Mouse (Mus musculus) intestine, postnatal 0 days (tissue): Measurements from ENCODE around the gene Clec2e. TPM values are rescaled to one million over a fixed set of nuclear protein-coding genes. Genes with fewer than 3 reads are reported as not detected.

Source experiments
- ATAC-seq: fragments of 200-750 bp; cut with Nextera tagmentation; 2 replicates; pipeline ENCODE4 v1.8.0; 2017; ENCODE audit warnings: mild to moderate bottlenecking, moderate TSS enrichment, moderate library complexity
- H3K27ac ChIP-seq: fragments of 300-500 bp; sonication (generic); 2 replicates; pipeline ENCODE4 v1.5.1; 2014; ENCODE audit warnings: mild to moderate bottlenecking, low read depth, low read length, moderate library complexity
- H3K27me3 ChIP-seq: fragments of 300-500 bp; sonication (generic); replicated peaks from 2 replicates; pipeline ENCODE4 v1.6.1; 2014; ENCODE audit warnings: low read length, mixed read lengths; ENCODE audit not compliant: control insufficient read depth, insufficient read depth
- H3K36me3 ChIP-seq: fragments of 300-500 bp; sonication (generic); 2 replicates; pipeline ENCODE4 v1.6.1; 2014; ENCODE audit warnings: mild to moderate bottlenecking, moderate library complexity; ENCODE audit not compliant: control insufficient read depth, insufficient read depth
- H3K4me1 ChIP-seq: fragments of 300-500 bp; sonication (generic); replicated peaks from 2 replicates; pipeline ENCODE4 v1.6.1; 2014; ENCODE audit warnings: antibody characterized with exemption, low read length, mixed read lengths; ENCODE audit not compliant: control insufficient read depth, insufficient read depth
- H3K4me2 ChIP-seq: fragments of 300-500 bp; sonication (generic); replicated peaks from 2 replicates; pipeline ENCODE4 v1.6.1; 2014; ENCODE audit warnings: low read depth, mild to moderate bottlenecking, moderate library complexity
- H3K4me3 ChIP-seq: fragments of 300-500 bp; sonication (generic); 2 replicates; pipeline ENCODE4 v1.5.1; 2014; ENCODE audit warnings: low read depth, low read length
- H3K9ac ChIP-seq: fragments of 300-500 bp; sonication (generic); 2 replicates; pipeline ENCODE4 v1.6.1; 2014; ENCODE audit warnings: mild to moderate bottlenecking, low read depth, low read length
- H3K9me3 ChIP-seq: fragments of 300-500 bp; sonication (generic); 2 replicates; pipeline ENCODE4 v1.6.1; 2016; ENCODE audit warnings: mixed run types; ENCODE audit not compliant: control insufficient read depth
- CTCF ChIP-seq: sonication (generic); IDR thresholded peaks from 2 replicates; pipeline ENCODE4 v1.5.1; 2016; ENCODE audit warnings: low read depth, mild to moderate bottlenecking, control low read depth, antibody characterized with exemption, moderate library complexity
- WGBS: fragments of 180-500 bp; shearing (Covaris S2); extraction: QIAGEN DNeasy Blood & Tissue Kit; methylation state at CpG from one replicate; pipeline ENCODE4 v1.1.7; 2014; 5-methylcytosine and 5-hydroxymethylcytosine counted together
- polyA plus RNA-seq: library from polyadenylated mRNA; unstranded; fragments of >200 nt; fragmentation: Nextera tagmentation; extraction: Ambion mirVana; gene quantifications from 2 replicates; pipeline ENCODE4 v1.2.1, GENCODE M21; 2015

Gene Clec2e
- polyA plus RNA-seq, 1 experiment from 2014 or later, result 89.8 TPM

GRCm38 (mm10) chr6:129113769-129114168 is 13.1 kb upstream of the Clec2e start:
- Histone ChIP-seq H3K4me3 (no peak overlapping the region), H3K9me3 (no peaks in the 10 kb centered on the region), H3K27me3 (no peaks in the 10 kb centered on the region), H3K27ac (no peak overlapping the region), H3K9ac (no peak overlapping the region), H3K4me1 (peaks cover 4% of the 10 kb centered on the region; the same call in 1 of the 2 replicates), H3K36me3 (no peaks in the 10 kb centered on the region), H3K4me2 (no peak overlapping the region)
- ATAC-seq, result peak; percentile 82
- 23% methylated on average over 1 of the region's 1 CpGs for WGBS
- TF ChIP-seq CTCF, result no peak

DNA sequence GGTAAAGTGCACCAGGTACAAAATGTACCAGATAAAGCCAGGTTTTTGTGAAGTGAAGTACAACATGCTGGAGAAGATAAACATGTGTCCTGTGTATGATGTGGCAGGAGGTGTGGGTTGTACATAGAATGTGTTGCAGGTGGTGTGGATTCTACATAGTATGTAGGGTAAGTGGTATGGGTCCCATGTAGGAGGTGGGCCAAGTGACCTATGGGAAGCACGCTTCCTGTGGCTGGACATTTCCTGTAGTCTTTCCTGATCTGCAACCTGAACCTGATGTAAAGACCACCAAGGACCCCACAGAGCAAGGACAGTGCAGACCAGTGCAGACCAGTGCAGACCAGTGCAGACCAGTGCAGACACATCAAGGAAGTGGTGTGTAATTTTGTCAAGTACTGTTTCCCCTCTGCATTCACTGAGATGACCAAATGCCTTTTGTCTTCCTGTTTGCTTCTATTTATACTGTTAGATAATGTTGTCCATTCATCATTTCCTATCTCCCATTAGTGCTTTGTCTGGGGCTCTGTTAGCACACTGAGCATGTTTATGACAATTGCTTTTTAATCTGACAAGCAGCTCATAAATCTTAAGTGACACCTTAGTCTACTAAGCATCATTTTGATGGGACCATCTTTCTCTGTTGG is 12.4 kb upstream of the Clec2e start:
- H3K9ac ChIP-seq, result no peak overlapping the region
- no peak for TF ChIP-seq CTCF
- no peak overlapping the region for H3K27ac ChIP-seq
- ATAC-seq, result peak; percentile 52
- H3K27me3 ChIP-seq, result no peaks in the 10 kb centered on the region
- 81% methylated on average over 1 of the region's 1 CpGs for WGBS
- no peak overlapping the region for H3K4me2 ChIP-seq
- peaks cover 4% of the 10 kb centered on the region; the same call in 1 of the 2 replicates for H3K4me1 ChIP-seq
- no peak overlapping the region for H3K4me3 ChIP-seq
- H3K36me3 ChIP-seq, result no peaks in the 10 kb centered on the region
- H3K9me3 ChIP-seq, result no peaks in the 10 kb centered on the region

GRCm38 (mm10) chr6:129112526-129112925 is 11.8 kb upstream of the Clec2e start:
- 59% methylated on average over 1 of the region's 1 CpGs for whole genome bisulfite sequencing
- Histone ChIP-seq H3K9me3 (no peaks in the 10 kb centered on the region), H3K36me3 (no peaks in the 10 kb centered on the region), H3K27me3 (no peaks in the 10 kb centered on the region), H3K4me1 (peaks cover 4% of the 10 kb centered on the region; the same call in 1 of the 2 replicates), H3K27ac (no peak overlapping the region), H3K9ac (no peak overlapping the region), H3K4me2 (no peak overlapping the region), H3K4me3 (no peak overlapping the region)
- no peak for TF ChIP-seq CTCF
- no peak for ATAC-seq

GRCm38 (mm10) chr6:129107916-129108315 is 7.2 kb upstream of the Clec2e start:
- Histone ChIP-seq H3K4me2 (no peak overlapping the region), H3K27ac (no peak overlapping the region), H3K36me3 (no peaks in the 10 kb centered on the region), H3K27me3 (no peaks in the 10 kb centered on the region), H3K4me1 (0 out of 2 replicates have a peak, but pooled peaks cover 4% of the 10 kb centered on the region), H3K9ac (no peak overlapping the region), H3K4me3 (no peak overlapping the region), H3K9me3 (no peaks in the 10 kb centered on the region)
- TF ChIP-seq CTCF, result no peak
- no peak for ATAC-seq

GRCm38 (mm10) chr6:129102858-129103555 is 2.3 kb upstream of the Clec2e start:
- H3K9me3 ChIP-seq, result no peaks in the 10 kb centered on the region
- peak overlapping the region; percentile 78 for H3K27ac ChIP-seq
- H3K9ac ChIP-seq, result no peak overlapping the region
- peak; percentile 24; the same call in 1 of the 2 replicates for ATAC-seq
- H3K4me1 ChIP-seq, result 0 out of 2 replicates have a peak, but pooled peaks cover 4% of the 10 kb centered on the region
- no peaks in the 10 kb centered on the region for H3K36me3 ChIP-seq
- H3K4me2 ChIP-seq, result 0 out of 2 replicates have a peak overlapping the region, but pooled peaks have one; percentile 30
- WGBS, result 40% methylated on average over 4 of the region's 4 CpGs
- TF ChIP-seq CTCF, result no peak
- no peak overlapping the region for H3K4me3 ChIP-seq
- no peaks in the 10 kb centered on the region for H3K27me3 ChIP-seq

DNA sequence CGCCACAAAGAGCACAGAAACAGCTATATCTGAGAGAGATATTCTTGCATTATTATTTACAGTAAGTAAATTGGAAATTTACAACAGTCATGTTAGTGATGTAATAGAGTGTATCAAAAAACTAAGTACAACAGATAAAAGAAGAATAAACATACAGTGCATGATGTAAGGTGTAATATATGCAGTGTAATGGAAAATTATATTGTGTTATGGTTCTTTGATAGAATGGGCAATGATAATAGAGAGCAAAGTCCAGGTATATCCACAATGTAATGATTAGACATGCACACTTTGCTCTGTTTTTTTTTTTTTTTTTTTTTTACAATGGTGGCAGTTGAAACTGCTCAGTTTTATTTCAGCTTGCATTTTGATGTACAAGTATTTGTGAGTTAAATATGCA is 891 bp upstream of the Clec2e start:
- 24% methylated on average over 1 of the region's 1 CpGs for WGBS

More for the DNA sequence above, 891 bp upstream of the Clec2e start:
- Histone ChIP-seq H3K9me3 (no peaks in the 10 kb centered on the region), H3K36me3 (peaks cover 6% of the 10 kb centered on the region; the same call in 1 of the 2 replicates), H3K4me3 (no peak overlapping the region), H3K27me3 (no peaks in the 10 kb centered on the region), H3K4me2 (peak overlapping the region; percentile 28; the same call in 1 of the 2 replicates), H3K9ac (no peak overlapping the region), H3K4me1 (0 out of 2 replicates have a peak, but pooled peaks cover 4% of the 10 kb centered on the region), H3K27ac (peak overlapping the region; percentile 79)
- peak; percentile 85 for ATAC-seq
- no peak for TF ChIP-seq CTCF
